Mouse (Mus musculus) CH12.LX (cell line): Measurements from ENCODE around the gene Cntn2. TPM values are rescaled to one million over a fixed set of nuclear protein-coding genes. Genes with fewer than 3 reads are reported as not detected.

ENCODE experiments used
- DNase-seq: peaks from one replicate; pipeline ENCODE4 v3.0.0-alpha.2; 2013; ENCODE audit errors: extremely low read depth
- H3K27ac ChIP-seq: 2 replicates; pipeline ENCODE4 v1.5.1; 2012; ENCODE audit warnings: low read depth, mild to moderate bottlenecking, control low read depth, moderate library complexity; ENCODE audit not compliant: insufficient read depth
- H3K27me3 ChIP-seq: replicated peaks from 2 replicates; pipeline ENCODE3; 2012; ENCODE audit warnings: inconsistent platforms
- H3K36me3 ChIP-seq, 2 experiments: replicated peaks in 1 of 2; 2 replicates each; pipeline versions ENCODE3 to v1.6.1; 2012; ENCODE audit warnings: inconsistent platforms in 1 of 2, low read length in 1 of 2, mild to moderate bottlenecking in 1 of 2, mixed read lengths in 1 of 2, moderate library complexity in 1 of 2; ENCODE audit not compliant: control insufficient read depth in 1 of 2, insufficient read depth in 1 of 2
- H3K4me1 ChIP-seq, 2 experiments: 2 replicates each; pipeline ENCODE4 v1.6.1; 2012; ENCODE audit warnings: inconsistent platforms in 1 of 2, moderate library complexity in 1 of 2; ENCODE audit not compliant: insufficient read depth in 2 of 2, control insufficient read depth in 1 of 2
- H3K4me2 ChIP-seq: 2 replicates; pipeline ENCODE4 v1.6.1; 2012; ENCODE audit warnings: low read depth, mild to moderate bottlenecking, control low read depth; ENCODE audit not compliant: poor library complexity, insufficient read depth, severe bottlenecking
- H3K4me3 ChIP-seq, 3 experiments: fragments of 150-350 bp in 1 of 3; sonication (generic) in 1 of 3; replicated peaks in 1 of 3; 2 replicates each; pipeline versions ENCODE3 to v1.5.1; 2011 to 2012; ENCODE audit warnings: low read depth in 2 of 3, low read length in 2 of 3, mild to moderate bottlenecking in 2 of 3, moderate library complexity in 2 of 3, control low read depth in 1 of 3, improper control_type of control experiment in 1 of 3, inconsistent platforms in 1 of 3, mixed read lengths in 1 of 3; ENCODE audit not compliant: poor library complexity in 1 of 3
- H3K79me2 ChIP-seq: replicated peaks from 2 replicates; pipeline ENCODE4 v1.6.1; 2012; ENCODE audit warnings: mild to moderate bottlenecking, moderate library complexity; ENCODE audit not compliant: control insufficient read depth, poor library complexity, insufficient read depth, severe bottlenecking; ENCODE audit errors: extremely low read depth
- H3K9ac ChIP-seq: 2 replicates; pipeline ENCODE4 v1.6.1; 2012; ENCODE audit warnings: low read depth, mild to moderate bottlenecking, control low read depth, moderate library complexity; ENCODE audit not compliant: insufficient read depth
- H3K9me3 ChIP-seq: replicated peaks from 2 replicates; pipeline ENCODE3; 2012; ENCODE audit warnings: low read length, inconsistent platforms, mixed read lengths
- BHLHE40 ChIP-seq: IDR thresholded peaks from 2 replicates; pipeline ENCODE4 v1.6.1; 2011; ENCODE audit warnings: mild to moderate bottlenecking, low read depth, low read length, improper control_type of control experiment
- CHD1 ChIP-seq: IDR thresholded peaks from 2 replicates; pipeline ENCODE4 v1.6.1; 2012; ENCODE audit warnings: low read depth, low read length, improper control_type of control experiment, inconsistent platforms
- CHD2 ChIP-seq: IDR thresholded peaks from 2 replicates; pipeline ENCODE4 v1.6.1; 2011; ENCODE audit warnings: low read length, improper control_type of control experiment
- ELF1 ChIP-seq: IDR thresholded peaks from 2 replicates; pipeline ENCODE4 v1.6.1; 2014; ENCODE audit warnings: low read depth, mild to moderate bottlenecking, inconsistent platforms, low read length, improper control_type of control experiment
- EP300 ChIP-seq: IDR thresholded peaks from 2 replicates; pipeline ENCODE4 v1.6.1; 2011; ENCODE audit warnings: low read length, improper control_type of control experiment
- ETS1 ChIP-seq: conservative IDR thresholded peaks from 2 replicates; pipeline ENCODE4 v1.6.1; 2012; ENCODE audit warnings: low read depth, mild to moderate bottlenecking, inconsistent platforms, low read length, improper control_type of control experiment, moderate library complexity
- GABPA ChIP-seq: IDR thresholded peaks from 2 replicates; pipeline ENCODE4 v1.6.1; 2012; ENCODE audit warnings: low read depth, low read length, improper control_type of control experiment, inconsistent platforms; ENCODE audit not compliant: insufficient replicate concordance
- HCFC1 ChIP-seq: IDR thresholded peaks from 2 replicates; pipeline ENCODE4 v1.6.1; 2012; ENCODE audit warnings: low read depth, mild to moderate bottlenecking, inconsistent platforms, low read length, improper control_type of control experiment
- IRF4 ChIP-seq: IDR thresholded peaks from 2 replicates; pipeline ENCODE4 v1.6.1; 2014; ENCODE audit warnings: low read depth, mild to moderate bottlenecking, inconsistent platforms, low read length, improper control_type of control experiment
- JUN ChIP-seq: IDR thresholded peaks from 2 replicates; pipeline ENCODE4 v1.6.1; 2011; ENCODE audit warnings: low read depth, mild to moderate bottlenecking, low read length, improper control_type of control experiment, moderate library complexity; ENCODE audit not compliant: insufficient read depth
- JUND ChIP-seq: conservative IDR thresholded peaks from 2 replicates; pipeline ENCODE4 v1.6.1; 2011; ENCODE audit warnings: low read depth, low read length, improper control_type of control experiment
- KAT2A ChIP-seq: IDR thresholded peaks from 2 replicates; pipeline ENCODE4 v1.6.1; 2012; ENCODE audit warnings: low read length, improper control_type of control experiment, inconsistent platforms; ENCODE audit not compliant: insufficient replicate concordance
- MAFK ChIP-seq: IDR thresholded peaks from 2 replicates; pipeline ENCODE4 v1.6.1; 2011; ENCODE audit warnings: low read length, improper control_type of control experiment; ENCODE audit not compliant: insufficient replicate concordance
- MAX ChIP-seq: IDR thresholded peaks from 2 replicates; pipeline ENCODE4 v1.6.1; 2011; ENCODE audit warnings: low read length, improper control_type of control experiment
- MEF2A ChIP-seq: IDR thresholded peaks from 2 replicates; pipeline ENCODE4 v1.6.1; 2014; ENCODE audit warnings: low read depth, mild to moderate bottlenecking, inconsistent platforms, low read length, improper control_type of control experiment, borderline replicate concordance
- MXI1 ChIP-seq: IDR thresholded peaks from 2 replicates; pipeline ENCODE4 v1.6.1; 2011; ENCODE audit warnings: mild to moderate bottlenecking, low read depth, low read length, improper control_type of control experiment
- MYC ChIP-seq: IDR thresholded peaks from 2 replicates; pipeline ENCODE4 v1.6.1; 2011; ENCODE audit warnings: low read depth, mild to moderate bottlenecking, improper control_type of control experiment, low read length
- NELFE ChIP-seq: IDR thresholded peaks from 2 replicates; pipeline ENCODE4 v1.6.1; 2011; ENCODE audit warnings: low read depth, low read length, improper control_type of control experiment
- NRF1 ChIP-seq: IDR thresholded peaks from 2 replicates; pipeline ENCODE4 v1.6.1; 2014; ENCODE audit warnings: low read depth, mild to moderate bottlenecking, inconsistent platforms, low read length, improper control_type of control experiment, moderate library complexity
- PAX5 ChIP-seq: IDR thresholded peaks from 2 replicates; pipeline ENCODE4 v1.6.1; 2012; ENCODE audit warnings: low read length, inconsistent platforms, mixed read lengths
- POLR2A ChIP-seq: IDR thresholded peaks from 2 replicates; pipeline ENCODE4 v1.6.1; 2011; ENCODE audit warnings: low read depth, mild to moderate bottlenecking, improper control_type of control experiment, low read length
- POLR2AphosphoS2 ChIP-seq: IDR thresholded peaks from 2 replicates; pipeline ENCODE4 v1.6.1; 2011; ENCODE audit warnings: low read depth, low read length, improper control_type of control experiment
- RAD21 ChIP-seq: IDR thresholded peaks from 2 replicates; pipeline ENCODE4 v1.6.1; 2011; ENCODE audit warnings: low read depth, mild to moderate bottlenecking, low read length, improper control_type of control experiment, moderate library complexity
- TBP ChIP-seq: conservative IDR thresholded peaks from 2 replicates; pipeline ENCODE4 v1.6.1; 2011; ENCODE audit warnings: low read depth, low read length, improper control_type of control experiment
- TCF12 ChIP-seq: IDR thresholded peaks from 2 replicates; pipeline ENCODE4 v1.6.1; 2014; ENCODE audit warnings: low read depth, mild to moderate bottlenecking, inconsistent platforms, low read length, improper control_type of control experiment
- ZKSCAN1 ChIP-seq: IDR thresholded peaks from 2 replicates; pipeline ENCODE4 v1.6.1; 2012; ENCODE audit warnings: low read depth, inconsistent platforms, low read length, improper control_type of control experiment, borderline replicate concordance
- ZMIZ1 ChIP-seq: IDR thresholded peaks from 2 replicates; pipeline ENCODE4 v1.6.1; 2012; ENCODE audit warnings: low read depth, mild to moderate bottlenecking, inconsistent platforms, low read length, improper control_type of control experiment
- ZNF384 ChIP-seq: IDR thresholded peaks from 2 replicates; pipeline ENCODE4 v1.6.1; 2012; ENCODE audit warnings: low read depth, low read length, improper control_type of control experiment, inconsistent platforms
- dilution Hi-C: fragments of 300-500 bp; cut with MboI; formaldehyde crosslinking; loops from 2 replicates; pipeline ENCODE4 v1.14.3; 2020; ENCODE audit warnings: low sequenced_read_pairs; ENCODE audit not compliant: extremely low pct_unique_long_range_greater_than_20kb, extremely low pct_ligation_motif_present
- in situ Hi-C: fragments of 300-500 bp; cut with MboI; formaldehyde crosslinking; loops from 3 replicates; pipeline ENCODE4 v1.14.3; 2019; ENCODE audit warnings: low sequenced_read_pairs, low pct_ligation_motif_present, low pct_unique_long_range_greater_than_20kb, mixed read lengths
- polyA plus RNA-seq: library from polyadenylated mRNA; unstranded; fragments of >175 nt; gene quantifications from 2 replicates; pipeline ENCODE4 v1.2.1, GENCODE M21; 2012; ENCODE audit warnings: low read depth; ENCODE audit not compliant: insufficient read length
- total RNA-seq, 2 experiments: library from RNA; depleted of rRNA; stranded (reverse); fragments of 300-350 nt in 1 of 2; fragments of >200 nt in 1 of 2; gene quantifications; 2 replicates each; pipeline ENCODE4 v1.2.3; 2012 to 2014

Cntn2 gene
- total and polyA plus RNA-seq, 3 experiments: 0.04 to 0.05 (median 0.04) TPM

GRCm38 (mm10) chr1:132582998-132583604, 40.0 kb upstream of the Cntn2 start:
- in situ Hi-C loops (no loop called here), dilution Hi-C loops (no loop called here)
- peaks cover 18 to 40% of the 10 kb centered on the region in 2 experiments for H3K4me1 ChIP-seq
- H3K79me2 ChIP-seq: no peaks in the 10 kb centered on the region
- H3K27me3 ChIP-seq: peaks cover 44% of the 10 kb centered on the region
- peak overlapping the region in 1 of 3 experiments; percentile 9 for H3K4me3 ChIP-seq
- H3K9me3 ChIP-seq: no peaks in the 10 kb centered on the region
- no peak overlapping the region for H3K9ac ChIP-seq
- no peak for DNase-seq
- no peak overlapping the region for H3K4me2 ChIP-seq
- TF ChIP-seq ZKSCAN1 (no peak), CHD1 (no peak), TCF12 (no peak), POLR2AphosphoS2 (no peak), ZMIZ1 (no peak), NRF1 (no peak), ETS1 (no peak), MAFK (no peak), MYC (no peak), HCFC1 (no peak), RAD21 (no peak), GABPA (no peak), NELFE (no peak), IRF4 (no peak)
- H3K27ac ChIP-seq: no peak overlapping the region
- H3K36me3 ChIP-seq: no peaks in the 10 kb centered on the region

DNA sequence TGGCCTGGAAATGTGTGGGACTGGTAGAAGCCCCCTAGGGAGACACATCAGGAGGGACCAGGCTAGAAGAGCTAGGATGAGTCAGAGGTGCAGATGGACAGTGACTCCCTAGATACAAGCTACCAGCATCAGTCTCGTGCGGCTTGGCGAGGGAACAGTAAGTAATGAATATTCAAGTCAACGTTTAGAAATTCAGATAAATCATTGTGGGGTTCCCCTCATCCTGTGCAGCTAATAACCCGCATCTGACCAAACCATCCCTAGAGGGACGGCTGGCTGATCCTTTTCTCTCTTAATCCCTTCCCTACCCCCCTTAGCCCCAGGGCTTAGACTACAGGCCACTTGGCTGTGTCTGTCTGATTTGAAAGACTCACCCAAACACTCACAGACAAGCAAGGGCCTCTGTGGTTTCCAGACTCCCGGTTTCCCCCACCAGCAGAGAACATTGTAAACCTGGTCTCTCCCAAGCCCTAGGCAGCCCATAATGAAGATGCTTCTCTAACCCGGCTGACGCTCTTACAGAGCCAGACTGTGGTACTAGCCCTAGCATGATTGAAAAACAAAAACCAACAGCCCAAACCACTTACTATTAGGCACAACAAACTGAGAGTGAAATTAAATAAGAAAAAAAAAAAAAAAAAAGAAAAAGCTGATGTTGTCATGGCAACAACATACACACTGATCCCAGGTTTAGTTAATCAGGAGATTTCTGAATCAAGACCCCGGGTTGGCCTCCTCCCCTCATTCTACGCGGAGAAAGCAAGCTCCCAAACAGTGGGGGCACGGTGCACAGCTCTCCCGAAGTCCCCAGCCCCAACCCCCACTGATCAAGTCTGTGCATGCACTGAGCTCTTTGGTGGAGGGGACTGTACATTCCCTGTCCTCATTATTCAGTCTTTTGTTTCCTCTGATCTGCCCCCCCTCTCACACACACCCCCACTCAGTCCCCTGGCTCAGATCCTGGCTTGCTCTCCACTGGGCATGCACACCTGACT, 39.1 kb upstream of the Cntn2 start:
- peaks cover 18 to 40% of the 10 kb centered on the region in 2 experiments for H3K4me1 ChIP-seq
- H3K4me3 ChIP-seq: peak overlapping the region in 1 of 3 experiments; percentile 9
- H3K9me3 ChIP-seq: no peaks in the 10 kb centered on the region
- no peak overlapping the region; the same call in 1 of the 2 replicates for H3K4me2 ChIP-seq
- peak; percentile 73 for DNase-seq
- no peaks in the 10 kb centered on the region for H3K36me3 ChIP-seq
- no peak overlapping the region for H3K27ac ChIP-seq
- peaks cover 50% of the 10 kb centered on the region for H3K27me3 ChIP-seq
- in situ Hi-C loops (no loop called here), dilution Hi-C loops (no loop called here)
- H3K79me2 ChIP-seq: no peaks in the 10 kb centered on the region
- no peak overlapping the region for H3K9ac ChIP-seq
- TF ChIP-seq MYC (no peak), TCF12 (peak; percentile 54; the same call in 1 of the 2 replicates), CHD1 (no peak), PAX5 (no peak), ZNF384 (peak; percentile 57; the same call in 1 of the 2 replicates), MAX (no peak), KAT2A (0 out of 2 replicates have a peak, but pooled peaks have one; percentile 33), JUND (peak; percentile 39; the same call in 1 of the 2 replicates), IRF4 (peak; percentile 19; the same call in 1 of the 2 replicates), ETS1 (peak; percentile 80), MEF2A (no peak), POLR2A (no peak), POLR2AphosphoS2 (no peak), TBP (no peak), MXI1 (no peak), BHLHE40 (peak; percentile 94), ELF1 (no peak), CHD2 (0 out of 2 replicates have a peak, but pooled peaks have one; percentile 22), JUN (0 out of 2 replicates have a peak, but pooled peaks have one; percentile 11), EP300 (peak; percentile 69), GABPA (no peak)
